ENCODE assay signal across 12 mouse cellular contexts in the genomic region with DNA sequence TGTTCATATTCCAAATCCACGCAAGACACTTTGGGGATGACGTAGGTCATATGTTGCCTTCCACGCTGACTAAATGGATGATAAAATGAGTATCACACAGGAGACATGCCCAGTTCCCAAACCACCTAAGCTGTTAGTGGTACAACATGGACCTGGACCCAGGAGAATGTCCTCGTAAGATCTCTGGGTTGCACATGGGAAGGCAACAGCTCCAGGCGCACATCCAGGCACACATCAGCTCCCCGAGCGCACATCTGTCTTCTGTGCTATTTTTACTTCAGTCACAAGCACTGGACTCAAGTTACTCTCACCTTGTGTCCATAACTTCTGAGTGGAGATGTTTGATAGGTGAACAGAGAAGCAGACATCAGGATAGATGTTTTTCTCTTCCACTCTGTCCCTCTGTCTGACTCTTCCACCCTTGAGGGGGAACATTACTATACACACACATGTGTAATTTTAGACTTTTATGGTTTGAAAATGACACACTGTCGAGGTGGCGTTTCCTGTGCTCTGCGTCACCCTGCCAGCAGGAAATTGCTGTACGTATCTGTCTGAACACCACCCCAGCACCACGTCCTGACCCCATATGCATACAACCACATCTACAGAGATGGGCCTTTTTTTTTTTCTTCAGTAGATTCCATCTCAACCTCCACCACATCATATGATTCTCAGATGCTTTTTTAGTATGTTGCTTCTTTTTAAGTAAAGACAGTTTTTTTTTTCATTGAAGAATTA. TPM values are rescaled to one million over a fixed set of nuclear protein-coding genes. Genes with fewer than 3 reads are reported as not detected.
DNase-seq lines count a peak whose midpoint lies in the region; ATAC-seq lines count a peak whose summit lies in the region.
"Had no signal": no experiment of that assay in that cellular context is flagged by ENCODE, and none has a peak within 500 bp of the region (broad histone marks: within the 10 kb centered on the region; RNA-seq: fewer than 3 reads in every experiment).

No protein-coding gene starts in this region.

- DNase-seq in induced T-regulatory cell, adult 2 months (ENCODE audit: low read depth), result peak; percentile 91
- DNase-seq in thymus, adult 18-20 months, result peak; percentile 39 to 62
- DNase-seq in B cell, adult 2 months, result no peak
- no peak for DNase-seq in midbrain, embryonic 10.5 days (ENCODE audit: low spot score)
- DNase-seq: adrenal gland, postnatal 36 days had no signal

- no peaks in the 10 kb centered on the region for H3K36me3 ChIP-seq in heart, embryonic 12.5 days
- no peaks in the 10 kb centered on the region for H3K36me3 ChIP-seq in heart, embryonic 11.5 days (ENCODE audit: control insufficient read depth, insufficient read depth, low read length)
- H3K36me3 ChIP-seq in midbrain, embryonic 10.5 days, result no peaks in the 10 kb centered on the region
- H3K36me3 ChIP-seq: kidney, embryonic 15.5 days had no signal

- 50% methylated on average over 12 of the region's 12 CpGs for WGBS in heart, embryonic 12.5 days
- 61% methylated on average over 12 of the region's 12 CpGs for WGBS in heart, embryonic 11.5 days (ENCODE audit: insufficient replicate concordance)
- 94% methylated on average over 12 of the region's 12 CpGs for WGBS in midbrain, embryonic 10.5 days

- peak overlapping the region; percentile 45; the same call in 1 of the 2 replicates for H3K27ac ChIP-seq in heart, embryonic 12.5 days (ENCODE audit: poor library complexity, severe bottlenecking)
- no peak overlapping the region for H3K27ac ChIP-seq in heart, embryonic 11.5 days (ENCODE audit: low read depth, low read length)
- no peak overlapping the region for H3K27ac ChIP-seq in midbrain, embryonic 10.5 days (replicated peaks)
- H3K27ac ChIP-seq: hindbrain, embryonic 14.5 days; kidney, embryonic 15.5 days had no signal

- no peaks in the 10 kb centered on the region for H3K9me3 ChIP-seq in heart, embryonic 12.5 days (replicated peaks)
- no peaks in the 10 kb centered on the region for H3K9me3 ChIP-seq in heart, embryonic 11.5 days (replicated peaks; ENCODE audit: control insufficient read depth, low read length)
- H3K9me3 ChIP-seq in midbrain, embryonic 10.5 days (replicated peaks), result no peaks in the 10 kb centered on the region
- H3K9me3 ChIP-seq: kidney, embryonic 15.5 days had no signal

- no peak for ATAC-seq in heart, embryonic 12.5 days (ENCODE audit: insufficient number of reproducible peaks, low FRiP score)
- ATAC-seq in heart, embryonic 11.5 days (replicated peaks; ENCODE audit: insufficient number of reproducible peaks, low FRiP score, low TSS enrichment), result no peak
- ATAC-seq in CD4-positive, CD25-positive, alpha-beta regulatory T cell, adult 4 months, result peak; percentile 93
- no peak for ATAC-seq in erythroid progenitor cell, adult 5-6 weeks (replicated peaks; ENCODE audit: low FRiP score, poor library complexity, severe bottlenecking)

- H3K27me3 ChIP-seq in heart, embryonic 12.5 days (replicated peaks), result no peaks in the 10 kb centered on the region
- no peaks in the 10 kb centered on the region for H3K27me3 ChIP-seq in heart, embryonic 11.5 days (ENCODE audit: control insufficient read depth, insufficient read depth, low read length)
- no peaks in the 10 kb centered on the region for H3K27me3 ChIP-seq in midbrain, embryonic 10.5 days (ENCODE audit: low read depth, poor library complexity, severe bottlenecking)
- H3K27me3 ChIP-seq: kidney, embryonic 15.5 days had no signal

- H3K4me3 ChIP-seq in heart, embryonic 12.5 days, result no peak overlapping the region
- no peak overlapping the region for H3K4me3 ChIP-seq in heart, embryonic 11.5 days (ENCODE audit: low read depth, low read length)
- no peak overlapping the region for H3K4me3 ChIP-seq in midbrain, embryonic 10.5 days
- H3K4me3 ChIP-seq: erythroblast, embryonic 14.5 days; kidney, embryonic 15.5 days had no signal

- no peak overlapping the region for H3K4me2 ChIP-seq in heart, embryonic 12.5 days
- no peak overlapping the region; the same call in 1 of the 2 replicates for H3K4me2 ChIP-seq in heart, embryonic 11.5 days
- H3K4me2 ChIP-seq: hindbrain, embryonic 14.5 days; kidney, embryonic 15.5 days had no signal

- H3K9ac ChIP-seq in heart, embryonic 12.5 days, result no peak overlapping the region
- H3K9ac ChIP-seq in heart, embryonic 11.5 days (ENCODE audit: low read depth, low read length), result no peak overlapping the region
- H3K9ac ChIP-seq: hindbrain, embryonic 14.5 days; kidney, embryonic 15.5 days had no signal

- H3K4me1 ChIP-seq in heart, embryonic 12.5 days (replicated peaks), result peaks cover 29% of the 10 kb centered on the region
- peaks cover 11% of the 10 kb centered on the region for H3K4me1 ChIP-seq in heart, embryonic 11.5 days (ENCODE audit: control insufficient read depth, insufficient read depth, low read length)
- H3K4me1 ChIP-seq in midbrain, embryonic 10.5 days, result no peaks in the 10 kb centered on the region

RNA-seq across cellular contexts. Expression of gene Sytl2, which starts 51.6 kb away (rescaled TPM):
- 7.3 and 8.3 TPM in 2 replicates for polyA plus RNA-seq in heart, embryonic 12.5 days (2016; fragmentation: Nextera tagmentation; extraction: Ambion mirVana)
- 5.2 and 5.5 TPM in 2 replicates for polyA plus RNA-seq in heart, embryonic 11.5 days (2014; fragmentation: Nextera tagmentation; extraction: Ambion mirVana)
- polyA plus RNA-seq in CD4-positive, CD25-positive, alpha-beta regulatory T cell, adult 4 months (2017; shearing (Covaris generic)), result 10 to 100 TPM; 46.9 to 47.7 TPM
- total RNA-seq in erythroid progenitor cell, adult 5-6 weeks (2015; ENCODE audit: low replicate concordance), result 2.9 TPM in 1 of 2 replicates, not detected in the other
- 0.61 and 2.7 TPM in 2 replicates for total RNA-seq in erythroid progenitor cell, adult 5-6 weeks (2017; ENCODE audit: low replicate concordance)
- polyA plus RNA-seq in midbrain, embryonic 10.5 days (2016; fragmentation: Nextera tagmentation; extraction: Ambion mirVana), result 3.8 and 4.3 TPM in 2 replicates

Comparison
In these comparisons a context has a peak if more than half of its experiments do, and no peak if none do; other contexts are left out.
1. DNase-seq: peak in induced T-regulatory cell, adult 2 months (single experiment) and thymus, adult 18-20 months (2 of 2); none in B cell, adult 2 months (0 of 2) and midbrain, embryonic 10.5 days (single experiment).